Mouse (Mus musculus): ENCODE results near the gene Parp8. TPM values are rescaled to one million over a fixed set of nuclear protein-coding genes. Genes with fewer than 3 reads are reported as not detected.
"Not testable (repeated sequence)": the region's sequence is repeated elsewhere in the genome, so short reads cannot be mapped to it uniquely, and the experiment has no call there.

Gene Parp8
- polyA plus RNA-seq, 1 experiment from 2014 or later, result 11.8 TPM

DNA sequence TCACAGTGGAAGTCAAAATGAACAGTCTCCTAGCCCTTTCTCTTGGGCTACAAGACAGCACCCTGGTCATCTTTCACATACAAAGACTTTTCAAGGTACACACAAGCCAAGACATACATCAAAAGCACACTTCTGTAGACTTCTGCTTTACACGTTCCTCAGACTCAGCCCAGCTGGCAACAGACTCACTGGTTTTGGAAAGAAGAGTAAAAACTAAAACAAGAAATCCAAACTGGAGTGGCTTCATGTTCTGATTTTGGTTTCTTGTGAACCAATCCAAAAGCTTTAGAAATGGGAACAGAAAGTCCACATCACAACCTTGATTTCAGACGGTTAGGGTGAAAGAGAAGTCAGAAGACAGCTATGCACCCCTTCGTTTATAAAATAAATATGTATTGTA is 67.8 kb downstream of the Parp8 start:
- WGBS, result 73% methylated on average over 3 of the region's 3 CpGs

DNA sequence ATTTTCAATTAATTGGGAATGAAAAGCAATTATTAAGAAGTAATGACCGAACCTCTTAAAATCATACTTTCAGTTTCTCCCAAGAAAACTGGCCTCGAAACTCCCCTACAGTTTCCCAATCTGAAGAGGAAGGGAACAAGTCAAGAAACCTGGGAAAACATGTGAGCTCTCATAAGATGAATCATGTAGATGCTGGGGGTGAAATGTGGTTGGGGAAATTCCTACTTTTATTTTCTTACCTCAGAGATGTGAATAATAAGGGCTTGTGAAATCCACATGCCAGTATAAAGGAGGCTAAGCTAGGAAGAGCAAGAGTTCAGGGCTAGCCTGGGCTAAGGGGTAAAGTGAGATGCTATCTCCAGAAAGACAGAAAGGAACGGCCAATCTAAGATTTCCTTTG is 74.0 kb downstream of the Parp8 start:
- Histone ChIP-seq H3K9ac (no peak overlapping the region), H3K9me3 (replicated peaks) (no peaks in the 10 kb centered on the region), H3K27me3 (no peaks in the 10 kb centered on the region), H3K27ac (no peak overlapping the region), H3K36me3 (no peaks in the 10 kb centered on the region), H3K4me3 (no peak overlapping the region), H3K4me1 (replicated peaks) (peaks cover 12% of the 10 kb centered on the region; the same call in 1 of the 2 replicates), H3K4me2 (no peak overlapping the region)
- ATAC-seq (replicated peaks; ENCODE audit: insufficient number of reproducible peaks, insufficient read depth, low FRiP score, low read depth), result no peak
- WGBS, result 84% methylated on average over 3 of the region's 3 CpGs

More for the DNA sequence above, 67.8 kb downstream of the Parp8 start:
- Histone ChIP-seq H3K9me3 (replicated peaks) (no peaks in the 10 kb centered on the region), H3K4me2 (no peak overlapping the region), H3K27ac (no peak overlapping the region), H3K27me3 (no peaks in the 10 kb centered on the region), H3K36me3 (no peaks in the 10 kb centered on the region), H3K4me1 (replicated peaks) (no peaks in the 10 kb centered on the region), H3K4me3 (no peak overlapping the region), H3K9ac (no peak overlapping the region)
- no peak for ATAC-seq (replicated peaks; ENCODE audit: insufficient number of reproducible peaks, insufficient read depth, low FRiP score, low read depth)

GRCm38 (mm10) chr13:116949527-116949926 is 75.8 kb downstream of the Parp8 start:
- H3K27ac ChIP-seq, result no peak overlapping the region
- peaks cover 12% of the 10 kb centered on the region; the same call in 1 of the 2 replicates for H3K4me1 ChIP-seq (replicated peaks)
- no peaks in the 10 kb centered on the region for H3K27me3 ChIP-seq
- H3K4me2 ChIP-seq, result no peak overlapping the region
- no peak for ATAC-seq (replicated peaks; ENCODE audit: insufficient number of reproducible peaks, insufficient read depth, low FRiP score, low read depth)
- H3K36me3 ChIP-seq, result no peaks in the 10 kb centered on the region
- 71% methylated on average over 4 of the region's 4 CpGs for WGBS
- H3K4me3 ChIP-seq, result no peak overlapping the region
- no peaks in the 10 kb centered on the region for H3K9me3 ChIP-seq (replicated peaks)
- no peak overlapping the region for H3K9ac ChIP-seq

- no peak overlapping the region for H3K4me3 ChIP-seq
- H3K4me1 ChIP-seq (replicated peaks), result peaks cover 12% of the 10 kb centered on the region; the same call in 1 of the 2 replicates
- 79% methylated on average over 6 of the region's 6 CpGs for WGBS
- no peak for ATAC-seq (replicated peaks; ENCODE audit: insufficient number of reproducible peaks, insufficient read depth, low FRiP score, low read depth)
- no peak overlapping the region for H3K27ac ChIP-seq
- H3K9ac ChIP-seq, result no peak overlapping the region
- no peak overlapping the region for H3K4me2 ChIP-seq
- H3K27me3 ChIP-seq, result no peaks in the 10 kb centered on the region
- H3K36me3 ChIP-seq, result no peaks in the 10 kb centered on the region
- H3K9me3 ChIP-seq (replicated peaks), result no peaks in the 10 kb centered on the region
These were observed 76.3 kb downstream of the Parp8 start for GRCm38 (mm10) chr13:116949056-116949455.

DNA sequence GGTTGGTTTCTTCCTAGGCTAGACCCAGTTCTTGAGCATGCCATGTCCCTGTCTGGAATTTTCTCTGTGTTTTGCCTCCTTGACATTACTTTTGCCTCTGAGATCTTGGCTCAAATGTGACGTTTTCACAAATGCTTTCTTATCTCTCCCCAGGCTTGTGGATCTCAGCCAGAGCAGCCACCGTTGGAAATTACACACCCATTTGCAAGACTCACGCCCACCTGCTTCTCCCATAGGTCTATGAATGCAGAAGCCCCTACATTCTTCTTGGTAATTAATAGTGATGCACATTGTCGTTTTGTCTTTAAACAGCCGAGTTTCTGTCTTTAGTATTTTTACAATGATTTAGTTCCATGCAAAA is 77.1 kb downstream of the Parp8 start:
- Histone ChIP-seq H3K36me3 (no peaks in the 10 kb centered on the region), H3K27ac (no peak overlapping the region), H3K4me2 (no peak overlapping the region), H3K9ac (no peak overlapping the region), H3K27me3 (no peaks in the 10 kb centered on the region), H3K4me1 (replicated peaks) (peaks cover 12% of the 10 kb centered on the region; the same call in 1 of the 2 replicates), H3K4me3 (no peak overlapping the region), H3K9me3 (replicated peaks) (no peaks in the 10 kb centered on the region)
- WGBS, result 39% methylated on average over 5 of the region's 5 CpGs
- no peak for ATAC-seq (replicated peaks; ENCODE audit: insufficient number of reproducible peaks, insufficient read depth, low FRiP score, low read depth)

- no peaks in the 10 kb centered on the region for H3K36me3 ChIP-seq
- 73% methylated on average over 9 of the region's 9 CpGs for WGBS
- H3K27me3 ChIP-seq, result no peaks in the 10 kb centered on the region
- peaks cover 12% of the 10 kb centered on the region; the same call in 1 of the 2 replicates for H3K4me1 ChIP-seq (replicated peaks)
- no peak overlapping the region for H3K9ac ChIP-seq
- no peak for ATAC-seq (replicated peaks; ENCODE audit: insufficient number of reproducible peaks, insufficient read depth, low FRiP score, low read depth)
- no peak overlapping the region for H3K4me3 ChIP-seq
- no peak overlapping the region for H3K27ac ChIP-seq
- no peak overlapping the region for H3K4me2 ChIP-seq
- no peaks in the 10 kb centered on the region for H3K9me3 ChIP-seq (replicated peaks)
These were observed 77.6 kb downstream of the Parp8 start for GRCm38 (mm10) chr13:116947611-116948298.

DNA sequence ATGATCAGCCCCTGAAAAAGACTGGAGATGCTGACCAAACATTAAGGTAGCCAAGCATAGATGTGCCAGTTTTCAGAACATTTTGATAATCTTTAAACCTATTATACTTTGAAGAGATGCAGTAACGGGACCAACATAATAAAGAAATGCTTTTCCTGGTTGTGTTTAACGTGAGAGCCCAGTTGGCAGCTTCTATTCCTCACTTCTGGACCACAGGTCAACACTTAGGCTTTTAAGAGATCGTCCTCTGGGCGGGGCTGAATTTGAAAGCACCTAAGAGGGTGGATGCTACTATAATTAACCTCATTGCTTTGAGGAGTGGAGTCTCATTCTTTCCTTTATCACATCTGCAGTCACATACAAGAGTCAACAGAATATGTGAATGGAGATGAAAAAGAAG is 78.8 kb downstream of the Parp8 start:
- WGBS, result 48% methylated on average over 4 of the region's 4 CpGs
- Histone ChIP-seq H3K4me2 (no peak overlapping the region), H3K9me3 (replicated peaks) (no peaks in the 10 kb centered on the region), H3K27me3 (no peaks in the 10 kb centered on the region), H3K4me1 (replicated peaks) (peaks cover 15% of the 10 kb centered on the region), H3K36me3 (no peaks in the 10 kb centered on the region), H3K4me3 (no peak overlapping the region), H3K9ac (no peak overlapping the region), H3K27ac (no peak overlapping the region)
- no peak for ATAC-seq (replicated peaks; ENCODE audit: insufficient number of reproducible peaks, insufficient read depth, low FRiP score, low read depth)

GRCm38 (mm10) chr13:116941280-116942015 is 83.9 kb downstream of the Parp8 start:
- 74% methylated on average over 13 of the region's 13 CpGs for WGBS
- Histone ChIP-seq H3K36me3 (no peaks in the 10 kb centered on the region), H3K4me2 (no peak overlapping the region), H3K4me1 (replicated peaks) (peaks cover 3% of the 10 kb centered on the region), H3K9ac (no peak overlapping the region), H3K27me3 (no peaks in the 10 kb centered on the region), H3K9me3 (replicated peaks) (no peaks in the 10 kb centered on the region), H3K4me3 (no peak overlapping the region), H3K27ac (no peak overlapping the region)
- ATAC-seq (replicated peaks; ENCODE audit: insufficient number of reproducible peaks, insufficient read depth, low FRiP score, low read depth), result no peak

DNA sequence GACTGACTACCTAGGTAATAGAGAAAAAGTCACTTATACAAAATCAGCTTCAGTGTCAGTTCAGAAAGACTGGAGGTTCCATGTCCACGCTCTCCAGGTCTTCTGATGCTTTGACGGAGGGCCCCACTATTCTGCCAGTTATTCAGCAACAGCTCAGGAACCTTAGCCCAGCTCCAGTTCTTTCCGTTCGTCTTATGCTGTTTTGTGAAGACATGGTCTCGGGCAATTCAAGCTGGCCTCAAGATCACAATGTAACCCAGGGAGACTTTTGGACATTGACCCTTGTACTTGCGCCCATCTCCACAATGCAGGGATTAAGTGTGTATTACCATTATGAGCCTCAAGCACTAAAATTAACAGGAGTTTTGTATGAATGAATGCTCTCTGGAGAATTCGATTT is 84.6 kb downstream of the Parp8 start:
- no peak for ATAC-seq (replicated peaks; ENCODE audit: insufficient number of reproducible peaks, insufficient read depth, low FRiP score, low read depth)
- WGBS, result 89% methylated on average over 7 of the region's 7 CpGs

GRCm38 (mm10) chr13:116937019-116937418 is 88.3 kb downstream of the Parp8 start:
- not testable (repeated sequence) for H3K4me2 ChIP-seq; H3K9me3 ChIP-seq (replicated peaks); H3K4me3 ChIP-seq; H3K27me3 ChIP-seq; H3K9ac ChIP-seq; H3K27ac ChIP-seq; H3K36me3 ChIP-seq; H3K4me1 ChIP-seq (replicated peaks); ATAC-seq (replicated peaks; ENCODE audit: insufficient number of reproducible peaks, insufficient read depth, low FRiP score, low read depth)
- WGBS, result 91% methylated on average over 3 of the region's 3 CpGs

More for the DNA sequence above, 84.6 kb downstream of the Parp8 start:
- no peak overlapping the region for H3K9ac ChIP-seq
- no peak overlapping the region for H3K27ac ChIP-seq
- no peak overlapping the region for H3K4me2 ChIP-seq
- no peak overlapping the region for H3K4me3 ChIP-seq
- no peaks in the 10 kb centered on the region for H3K9me3 ChIP-seq (replicated peaks)
- H3K4me1 ChIP-seq (replicated peaks), result peaks cover 3% of the 10 kb centered on the region
- H3K36me3 ChIP-seq, result no peaks in the 10 kb centered on the region
- H3K27me3 ChIP-seq, result no peaks in the 10 kb centered on the region

GRCm38 (mm10) chr13:116917387-116917930 is 107.9 kb downstream of the Parp8 start:
- H3K4me1 ChIP-seq (replicated peaks), result no peaks in the 10 kb centered on the region
- H3K36me3 ChIP-seq, result peaks cover 3% of the 10 kb centered on the region; the same call in 1 of the 2 replicates
- H3K27ac ChIP-seq, result no peak overlapping the region
- H3K27me3 ChIP-seq, result no peaks in the 10 kb centered on the region
- no peak for ATAC-seq (replicated peaks; ENCODE audit: insufficient number of reproducible peaks, insufficient read depth, low FRiP score, low read depth)
- H3K9me3 ChIP-seq (replicated peaks), result no peaks in the 10 kb centered on the region
- H3K9ac ChIP-seq, result no peak overlapping the region
- H3K4me3 ChIP-seq, result no peak overlapping the region
- no peak overlapping the region for H3K4me2 ChIP-seq
- 65% methylated on average over 6 of the region's 6 CpGs for WGBS
